15 mouse cellular contexts compared by ENCODE assay signal in the genomic region with DNA sequence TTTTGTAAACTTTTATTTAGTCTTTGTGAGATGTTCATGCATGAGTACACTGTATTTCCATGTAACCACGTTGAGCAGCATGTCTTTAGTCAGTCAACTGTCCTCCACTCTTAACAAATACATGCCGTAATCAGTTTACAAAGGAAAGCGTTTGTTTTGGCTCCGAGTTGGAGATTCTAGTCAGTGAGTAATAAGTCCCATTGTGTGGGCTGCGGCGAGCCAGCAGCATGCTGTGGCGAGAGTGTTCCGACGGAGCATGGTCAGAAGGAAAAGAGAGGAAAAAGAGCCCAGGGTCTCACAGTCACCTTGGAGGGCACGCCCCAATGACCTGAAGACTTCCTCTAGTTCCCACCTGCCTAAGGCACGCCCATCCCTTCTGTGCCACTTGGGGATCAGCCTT.
DNase-seq lines count a peak whose midpoint lies in the region; ATAC-seq lines count a peak whose summit lies in the region.
"Had no signal": no experiment of that assay in that cellular context is flagged by ENCODE, and none has a peak within 500 bp of the region (broad histone marks: within the 10 kb centered on the region; RNA-seq: fewer than 3 reads in every experiment).

No protein-coding gene starts in this region.

- no peak overlapping the region for H3K4me3 ChIP-seq in hindbrain, embryonic 14.5 days (replicated peaks; ENCODE audit: low read length)
- H3K4me3 ChIP-seq in hindbrain, embryonic 16.5 days (ENCODE audit: low read length) = no peak overlapping the region
- H3K4me3 ChIP-seq: forebrain, embryonic 10.5 days; gastrocnemius, adult 2 months; heart, embryonic 13.5 days; limb, embryonic 15.5 days; megakaryocyte, embryonic 14.5 days had no signal

- no peaks in the 10 kb centered on the region for H3K9me3 ChIP-seq in hindbrain, embryonic 14.5 days (ENCODE audit: control insufficient read depth, low read length)
- no peaks in the 10 kb centered on the region for H3K9me3 ChIP-seq in hindbrain, embryonic 16.5 days (ENCODE audit: control insufficient read depth, low read length)
- H3K9me3 ChIP-seq: forebrain, embryonic 10.5 days; heart, embryonic 13.5 days; limb, embryonic 15.5 days; megakaryocyte, embryonic 14.5 days had no signal

- WGBS in hindbrain, embryonic 14.5 days = 44% methylated on average over 11 of the region's 11 CpGs
- 45% methylated on average over 11 of the region's 11 CpGs for WGBS in hindbrain, embryonic 16.5 days

- DNase-seq in hindbrain, embryonic 14.5 days (ENCODE audit: low spot score) = no peak
- peak; percentile 61 for DNase-seq in 3T3-L1 (ENCODE audit: low read depth, low spot score)
- peak; percentile 82 for DNase-seq in NIH3T3 (ENCODE audit: low read depth)
- DNase-seq in lung, postnatal 14 days = peak; percentile 18
- no peak for DNase-seq in layer of hippocampus, postnatal 25 days (ENCODE audit: extremely low spot score in 1 of 2, low spot score in 1 of 2)
- DNase-seq in adrenal gland, adult (ENCODE audit: inconsistent age in 2 of 2, low spot score in 1 of 2) = no peak
- DNase-seq: adrenal gland, postnatal 10 days; cerebellum, adult 9-11 months; gastrocnemius, adult 2 months had no signal

- peaks cover 32% of the 10 kb centered on the region for H3K36me3 ChIP-seq in hindbrain, embryonic 14.5 days (replicated peaks; ENCODE audit: control insufficient read depth, insufficient read depth)
- H3K36me3 ChIP-seq in hindbrain, embryonic 16.5 days (ENCODE audit: control insufficient read depth, insufficient read depth, low read length) = 0 out of 2 replicates have a peak, but pooled peaks cover 1% of the 10 kb centered on the region

- ATAC-seq in hindbrain, embryonic 14.5 days (ENCODE audit: low FRiP score) = 0 out of 2 replicates have a peak, but pooled peaks have one; percentile 31
- no peak for ATAC-seq in hindbrain, embryonic 16.5 days

- no peaks in the 10 kb centered on the region for H3K27me3 ChIP-seq in hindbrain, embryonic 14.5 days (ENCODE audit: control insufficient read depth, insufficient read depth, low read length)
- no peaks in the 10 kb centered on the region for H3K27me3 ChIP-seq in hindbrain, embryonic 16.5 days (replicated peaks; ENCODE audit: control insufficient read depth, insufficient read depth, low read length)
- H3K27me3 ChIP-seq: CH12.LX; heart, embryonic 13.5 days; limb, embryonic 15.5 days; megakaryocyte, embryonic 14.5 days had no signal

- no peak overlapping the region for H3K4me2 ChIP-seq in hindbrain, embryonic 14.5 days (replicated peaks)
- no peak overlapping the region for H3K4me2 ChIP-seq in hindbrain, embryonic 16.5 days (ENCODE audit: low read length)
- H3K4me2 ChIP-seq: heart, embryonic 13.5 days; limb, embryonic 15.5 days had no signal

- H3K27ac ChIP-seq in hindbrain, embryonic 14.5 days = no peak overlapping the region
- no peak overlapping the region for H3K27ac ChIP-seq in hindbrain, embryonic 16.5 days (ENCODE audit: low read depth, low read length)
- H3K27ac ChIP-seq: forebrain, embryonic 10.5 days; gastrocnemius, adult 2 months had no signal

- H3K9ac ChIP-seq in hindbrain, embryonic 14.5 days = no peak overlapping the region
- no peak overlapping the region for H3K9ac ChIP-seq in hindbrain, embryonic 16.5 days (ENCODE audit: low read depth, low read length)
- H3K9ac ChIP-seq: heart, embryonic 13.5 days; limb, embryonic 15.5 days had no signal

- H3K4me1 ChIP-seq in hindbrain, embryonic 14.5 days (replicated peaks; ENCODE audit: control insufficient read depth, insufficient read depth, low read length) = no peaks in the 10 kb centered on the region
- no peaks in the 10 kb centered on the region for H3K4me1 ChIP-seq in hindbrain, embryonic 16.5 days (ENCODE audit: control insufficient read depth, insufficient read depth, low read depth, low read length)
- H3K4me1 ChIP-seq: forebrain, embryonic 10.5 days; limb, embryonic 15.5 days; megakaryocyte, embryonic 14.5 days had no signal

Comparison
In these comparisons a context has a peak if more than half of its experiments do, and no peak if none do; other contexts are left out.
1. DNase-seq: peak in 3T3-L1 (single experiment), NIH3T3 (single experiment) and lung, postnatal 14 days (single experiment); none in hindbrain, embryonic 14.5 days (single experiment), layer of hippocampus, postnatal 25 days (0 of 2) and adrenal gland, adult (0 of 2).